Mouse (Mus musculus) G1E (cell line): ENCODE data around the gene Znrd1as. TPM values are rescaled to one million over a fixed set of nuclear protein-coding genes. Genes with fewer than 3 reads are reported as not detected.

Experiments
- ATAC-seq: 2 replicates; pipeline ENCODE4 v1.8.0; 2016; ENCODE audit warnings: mild to moderate bottlenecking; ENCODE audit not compliant: insufficient number of reproducible peaks, poor library complexity, low FRiP score, severe bottlenecking; ENCODE audit errors: extremely low read depth
- DNase-seq: peaks from one replicate; pipeline ENCODE4 v3.0.0; 2012; ENCODE audit warnings: low spot score
- H3K27me3 ChIP-seq: 2 replicates; pipeline ENCODE4 v1.6.1; 2012; ENCODE audit warnings: mild to moderate bottlenecking, low read length, inconsistent platforms; ENCODE audit not compliant: insufficient read depth
- H3K36me3 ChIP-seq: replicated peaks from 2 replicates; pipeline ENCODE3; 2012; ENCODE audit warnings: mild to moderate bottlenecking, inconsistent platforms
- H3K4me1 ChIP-seq: 2 replicates; pipeline ENCODE4 v1.6.1; 2012; ENCODE audit warnings: low read depth, low read length, inconsistent platforms, mixed read lengths; ENCODE audit not compliant: insufficient read depth
- H3K4me3 ChIP-seq: 2 replicates; pipeline ENCODE4 v1.5.1; 2012; ENCODE audit warnings: low read depth, mild to moderate bottlenecking, inconsistent platforms, low read length, moderate library complexity, mixed read lengths
- H3K9me3 ChIP-seq: replicated peaks from 2 replicates; pipeline ENCODE4 v1.6.1; 2012; ENCODE audit warnings: inconsistent platforms
- CTCF ChIP-seq: IDR thresholded peaks from 2 replicates; pipeline ENCODE4 v1.5.1; 2012; ENCODE audit warnings: low read depth, low read length, inconsistent platforms, mixed read lengths
- GATA1 ChIP-seq: IDR thresholded peaks from 2 replicates; pipeline ENCODE4 v1.6.1; 2012; ENCODE audit warnings: borderline replicate concordance, low read length, inconsistent platforms, mixed read lengths
- GATA2 ChIP-seq: IDR thresholded peaks from 2 replicates; pipeline ENCODE4 v1.6.1; 2012; ENCODE audit warnings: low read depth, low read length, inconsistent platforms, borderline replicate concordance
- POLR2AphosphoS5 ChIP-seq: IDR thresholded peaks from 2 replicates; pipeline ENCODE4 v1.6.1; 2012; ENCODE audit warnings: low read depth, low read length, inconsistent platforms; ENCODE audit not compliant: insufficient replicate concordance
- TAL1 ChIP-seq: conservative IDR thresholded peaks from 2 replicates; pipeline ENCODE4 v1.6.1; 2012; ENCODE audit warnings: low read depth, low read length, inconsistent platforms, mixed read lengths
- polyA plus RNA-seq: library from polyadenylated mRNA; stranded (reverse); fragments of >175 nt; gene quantifications from 2 replicates; pipeline ENCODE4 v1.2.3, GENCODE M21; 2012
- total RNA-seq, 2 experiments: library from RNA; stranded (forward) in 1 of 2; stranded (reverse) in 1 of 2; fragments of 200-1000 nt in 1 of 2; fragments of >200 nt in 1 of 2; fragmentation: Nextera tagmentation in 1 of 2; gene quantifications; 2 replicates each; pipeline ENCODE4 v1.2.3; 2014 to 2017

Znrd1as gene
- total and polyA plus RNA-seq, 3 experiments: 0.95 to 35.1 (median 17.3) TPM

DNA sequence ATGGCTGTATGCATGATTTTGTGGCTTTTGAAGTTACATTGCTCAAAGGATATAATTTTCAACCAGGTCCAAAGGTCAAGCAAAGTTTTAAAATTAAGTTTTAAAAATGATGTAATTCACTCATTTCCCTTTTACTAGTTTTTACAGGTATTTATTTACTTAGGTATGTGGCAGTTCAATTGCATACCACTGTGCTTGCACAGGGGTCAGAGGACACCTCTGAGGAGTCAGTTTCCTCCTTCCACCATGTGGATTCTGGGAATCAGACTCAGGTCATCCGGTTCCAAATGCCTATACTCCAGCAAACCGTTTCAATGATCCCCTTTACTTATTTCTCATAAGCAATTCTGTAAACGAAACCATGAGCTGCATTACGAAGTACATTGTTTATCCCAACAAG is 35.7 kb upstream of the Znrd1as start:
- Histone ChIP-seq H3K4me1 (peaks cover 3% of the 10 kb centered on the region; the same call in 1 of the 2 replicates), H3K4me3 (no peak overlapping the region), H3K9me3 (no peaks in the 10 kb centered on the region), H3K27me3 (no peaks in the 10 kb centered on the region), H3K36me3 (no peaks in the 10 kb centered on the region)
- DNase-seq: no peak
- no peak for ATAC-seq
- TF ChIP-seq GATA1 (no peak), TAL1 (no peak), POLR2AphosphoS5 (no peak), CTCF (no peak), GATA2 (no peak)

DNA sequence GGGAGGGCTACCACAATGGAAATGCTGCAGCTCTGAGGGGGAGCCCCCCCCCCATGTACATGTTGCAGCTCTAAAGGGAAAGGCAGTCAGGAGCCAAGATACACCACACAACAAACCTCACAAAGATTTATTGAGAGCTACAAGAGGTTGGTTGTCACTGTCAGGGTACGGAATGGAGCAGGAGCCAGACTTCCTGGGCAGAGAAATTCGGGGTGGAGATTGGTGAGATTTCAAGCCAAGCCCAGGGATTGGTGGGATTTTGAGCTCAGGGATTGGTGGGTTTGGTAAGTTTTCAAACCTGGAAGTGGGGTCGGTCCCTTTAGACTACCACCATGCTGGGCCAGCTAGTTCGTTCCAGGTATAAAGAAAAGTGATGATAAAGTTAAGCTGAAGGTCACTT is 34.9 kb upstream of the Znrd1as start:
- no peaks in the 10 kb centered on the region for H3K9me3 ChIP-seq
- no peak for ATAC-seq
- no peak overlapping the region for H3K4me3 ChIP-seq
- no peak for DNase-seq
- TF ChIP-seq CTCF (no peak), GATA2 (no peak), GATA1 (no peak), POLR2AphosphoS5 (no peak), TAL1 (no peak)
- H3K36me3 ChIP-seq: no peaks in the 10 kb centered on the region
- no peaks in the 10 kb centered on the region for H3K27me3 ChIP-seq
- peaks cover 3% of the 10 kb centered on the region; the same call in 1 of the 2 replicates for H3K4me1 ChIP-seq

DNA sequence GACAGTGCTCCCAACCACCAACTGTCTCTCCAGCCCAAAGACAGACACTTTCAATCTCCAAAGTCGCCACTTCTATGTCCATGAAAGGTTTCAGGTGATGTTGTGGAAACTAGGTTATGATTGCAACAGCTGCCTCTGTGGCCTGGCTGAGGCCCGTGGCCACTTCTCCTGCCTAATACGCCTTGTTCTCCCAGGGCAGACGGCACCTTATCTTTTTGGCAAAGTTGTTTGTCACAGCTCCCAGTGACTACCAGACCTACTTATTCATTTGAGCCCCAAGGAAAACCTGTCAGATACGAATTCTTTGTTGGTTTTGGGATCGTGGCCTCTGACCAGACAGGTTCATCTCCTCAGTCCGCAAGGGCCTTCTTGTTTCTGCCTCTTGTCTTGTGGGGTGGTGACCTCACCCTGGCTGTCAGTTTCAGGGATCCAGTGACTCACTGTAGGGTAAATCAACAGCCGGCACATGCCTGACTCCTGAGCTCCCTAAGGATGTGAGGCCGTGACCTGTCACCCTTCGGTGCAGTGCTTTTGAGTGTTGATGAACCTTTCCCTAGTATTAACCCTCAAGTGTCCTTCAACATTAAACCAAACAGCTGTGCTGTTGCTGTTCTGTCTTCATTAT is 30.8 kb upstream of the Znrd1as start:
- Histone ChIP-seq H3K27me3 (peaks cover 3% of the 10 kb centered on the region; the same call in 1 of the 2 replicates), H3K36me3 (no peaks in the 10 kb centered on the region), H3K4me3 (no peak overlapping the region), H3K4me1 (no peaks in the 10 kb centered on the region), H3K9me3 (no peaks in the 10 kb centered on the region)
- DNase-seq (no peak), ATAC-seq (no peak)
- no peak for TF ChIP-seq TAL1

DNA sequence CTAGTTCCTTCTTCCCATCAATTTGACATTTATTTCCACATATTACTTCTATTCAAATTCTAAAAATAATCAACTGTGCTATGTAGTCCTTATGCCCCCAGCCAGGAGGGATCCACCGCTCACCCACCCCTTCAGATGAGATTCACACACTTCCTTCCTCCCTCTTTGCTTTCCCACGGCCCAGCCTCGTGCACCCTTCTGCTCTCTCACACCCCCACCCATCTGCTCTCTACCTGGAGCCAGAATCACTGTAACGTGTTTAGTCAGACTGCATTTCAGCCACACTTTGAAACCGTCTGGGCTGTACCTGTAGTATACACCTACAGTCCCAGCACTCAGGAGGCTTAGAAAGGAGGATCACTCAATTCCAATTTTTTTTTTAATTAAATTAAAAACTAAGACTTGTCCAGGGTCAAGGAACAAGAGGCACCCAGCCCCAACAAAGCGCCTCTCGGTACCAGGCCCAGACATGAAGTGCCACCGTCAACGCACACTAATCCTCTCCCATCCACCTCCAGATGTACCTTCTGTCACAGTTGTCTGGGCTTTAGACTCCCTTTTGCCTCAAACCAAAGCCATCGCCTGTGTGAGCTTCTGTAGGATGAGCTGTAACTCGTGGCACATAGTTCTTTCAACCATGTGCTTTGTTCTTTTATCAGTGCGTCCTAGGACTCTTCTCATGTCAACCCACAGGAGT is 29.0 kb upstream of the Znrd1as start:
- no peaks in the 10 kb centered on the region for H3K36me3 ChIP-seq
- ATAC-seq (no peak), DNase-seq (no peak)
- H3K9me3 ChIP-seq: no peaks in the 10 kb centered on the region
- no peaks in the 10 kb centered on the region for H3K4me1 ChIP-seq
- H3K27me3 ChIP-seq: peaks cover 3% of the 10 kb centered on the region; the same call in 1 of the 2 replicates
- no peak overlapping the region for H3K4me3 ChIP-seq
- no peak for TF ChIP-seq GATA1
- TF ChIP-seq POLR2AphosphoS5: no peak
- no peak for TF ChIP-seq TAL1
- no peak for TF ChIP-seq CTCF
- no peak for TF ChIP-seq GATA2

DNA sequence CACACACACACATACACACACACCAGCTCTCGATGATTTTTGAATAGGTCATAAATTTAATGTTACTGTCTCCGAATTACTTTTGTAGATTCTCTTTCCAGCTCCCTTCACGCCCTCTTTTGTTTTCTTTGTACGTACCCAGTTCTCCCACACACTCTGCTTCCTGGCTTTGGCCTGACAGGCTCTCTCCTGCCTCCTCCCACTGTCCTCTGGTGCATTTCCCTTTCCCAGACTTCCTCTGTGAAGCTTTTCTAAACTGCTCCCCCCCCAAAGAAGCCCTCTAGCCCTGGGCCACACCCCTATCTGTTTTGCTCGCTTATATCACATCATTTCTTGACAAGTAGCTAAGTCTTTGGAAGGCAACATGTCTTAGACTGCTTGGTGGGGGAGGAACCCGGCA is 28.2 kb upstream of the Znrd1as start:
- DNase-seq (no peak), ATAC-seq (no peak)
- Histone ChIP-seq H3K36me3 (no peaks in the 10 kb centered on the region), H3K4me1 (no peaks in the 10 kb centered on the region), H3K9me3 (no peaks in the 10 kb centered on the region), H3K4me3 (no peak overlapping the region), H3K27me3 (peaks cover 3% of the 10 kb centered on the region; the same call in 1 of the 2 replicates)
- TF ChIP-seq TAL1: no peak

DNA sequence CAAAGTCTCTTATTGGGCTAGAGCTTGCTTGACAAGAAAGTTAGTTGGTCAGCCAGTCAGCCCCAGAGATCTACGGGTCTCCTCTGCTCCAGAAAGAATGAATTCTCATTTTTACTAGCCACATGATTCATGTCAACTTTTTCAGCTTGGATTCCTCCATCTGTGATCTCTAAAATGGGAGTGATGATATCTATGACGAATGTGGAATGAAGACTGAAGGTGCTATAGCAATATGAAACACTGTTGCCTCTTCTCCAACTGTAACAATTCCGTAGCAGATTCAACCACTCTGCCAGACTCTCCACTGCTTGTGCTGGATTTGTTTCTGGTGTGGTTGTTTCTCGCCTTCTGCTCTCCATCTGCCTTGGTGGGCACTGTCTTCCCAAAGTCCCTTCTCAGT is 27.3 kb upstream of the Znrd1as start:
- Histone ChIP-seq H3K27me3 (peaks cover 3% of the 10 kb centered on the region), H3K9me3 (no peaks in the 10 kb centered on the region), H3K4me3 (no peak overlapping the region), H3K36me3 (no peaks in the 10 kb centered on the region), H3K4me1 (no peaks in the 10 kb centered on the region)
- ATAC-seq: no peak
- DNase-seq: no peak
- TF ChIP-seq GATA2: no peak
- no peak for TF ChIP-seq POLR2AphosphoS5
- TF ChIP-seq TAL1: no peak
- no peak for TF ChIP-seq CTCF
- no peak for TF ChIP-seq GATA1
